Mouse (Mus musculus) liver, postnatal 0 days (tissue): Measurements from ENCODE around the gene Hist1h4b.

ENCODE experiments used
- CTCF ChIP-seq: sonication (generic); IDR thresholded peaks from 2 replicates; pipeline ENCODE4 v1.5.1; 2016; ENCODE audit warnings: antibody characterized with exemption, low read depth
- EP300 ChIP-seq: IDR thresholded peaks from 2 replicates; pipeline ENCODE4 v1.6.1; 2016; ENCODE audit warnings: antibody characterized with exemption, low read depth, mild to moderate bottlenecking

DNA sequence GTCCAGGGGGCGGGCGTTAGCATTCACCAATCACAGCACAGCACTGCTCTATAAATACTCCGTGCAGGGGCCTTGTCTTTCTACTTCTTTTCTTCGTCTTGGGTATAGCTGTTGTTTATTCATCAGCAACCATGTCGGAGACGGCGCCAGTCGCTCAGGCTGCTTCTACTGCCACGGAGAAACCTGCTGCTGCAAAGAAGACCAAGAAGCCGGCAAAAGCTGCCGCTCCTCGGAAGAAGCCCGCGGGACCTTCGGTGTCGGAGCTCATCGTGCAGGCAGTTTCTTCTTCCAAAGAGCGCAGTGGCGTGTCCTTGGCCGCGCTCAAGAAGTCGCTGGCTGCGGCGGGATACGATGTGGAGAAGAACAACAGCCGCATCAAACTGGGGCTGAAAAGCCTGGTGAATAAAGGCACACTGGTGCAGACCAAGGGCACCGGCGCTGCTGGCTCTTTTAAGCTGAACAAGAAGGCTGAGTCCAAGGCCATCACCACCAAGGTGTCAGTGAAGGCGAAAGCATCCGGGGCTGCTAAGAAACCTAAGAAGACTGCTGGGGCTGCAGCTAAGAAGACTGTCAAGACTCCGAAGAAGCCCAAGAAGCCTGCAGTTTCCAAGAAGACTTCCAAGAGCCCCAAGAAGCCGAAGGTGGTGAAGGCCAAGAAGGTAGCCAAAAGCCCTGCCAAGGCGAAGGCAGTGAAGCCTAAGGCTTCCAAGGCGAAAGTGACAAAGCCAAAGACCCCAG, 6.9 kb downstream of the Hist1h4b start, which contains the start of gene Hist1h1a:
- no peak for TF ChIP-seq CTCF
- TF ChIP-seq EP300: peak; percentile 68
